Mouse (Mus musculus): ENCODE measurements around the gene Gm28043.

The Gm28043 gene

GRCm38 (mm10) chr17:29627285-29627684 lies 12.6 kb downstream of the Gm28043 start:
- DNase-seq (ENCODE audit: low spot score), result no peak

- DNase-seq (ENCODE audit: low spot score), result no peak
Measured at GRCm38 (mm10) chr17:29628946-29629345, 14.3 kb downstream of the Gm28043 start.

- DNase-seq (ENCODE audit: low spot score), result no peak
Measured at GRCm38 (mm10) chr17:29629620-29630019, 14.9 kb downstream of the Gm28043 start.

- DNase-seq (ENCODE audit: low spot score), result no peak
Measured at GRCm38 (mm10) chr17:29632312-29632711, 17.6 kb downstream of the Gm28043 start.

- no peak for DNase-seq (ENCODE audit: low spot score)
Measured at GRCm38 (mm10) chr17:29635492-29635891, 20.8 kb downstream of the Gm28043 start.

- no peak for DNase-seq (ENCODE audit: low spot score)
Measured at GRCm38 (mm10) chr17:29636118-29636517, 21.4 kb downstream of the Gm28043 start.

GRCm38 (mm10) chr17:29637377-29637776 lies 22.7 kb downstream of the Gm28043 start:
- DNase-seq (ENCODE audit: low spot score), result no peak

GRCm38 (mm10) chr17:29637895-29638294 lies 23.2 kb downstream of the Gm28043 start:
- no peak for DNase-seq (ENCODE audit: low spot score)

- DNase-seq (ENCODE audit: low spot score), result no peak
Measured at GRCm38 (mm10) chr17:29640971-29641370, 26.3 kb downstream of the Gm28043 start.

- DNase-seq (ENCODE audit: low spot score), result no peak
Measured at GRCm38 (mm10) chr17:29642219-29642618, 27.5 kb downstream of the Gm28043 start.

- DNase-seq (ENCODE audit: low spot score), result no peak
Measured at GRCm38 (mm10) chr17:29658249-29658648, 43.6 kb downstream of the Gm28043 start.

- DNase-seq (ENCODE audit: low spot score), result peak; percentile 81
Measured at GRCm38 (mm10) chr17:29660076-29660761, 45.5 kb downstream of the Gm28043 start, which contains the start of gene Cmtr1. Gene Cmtr1 (plus strand): TSS chr17:29660595.

- no peak for DNase-seq (ENCODE audit: low spot score)
Measured at GRCm38 (mm10) chr17:29660762-29661391, 46.2 kb downstream of the Gm28043 start.

- DNase-seq (ENCODE audit: low spot score), result no peak
Measured at GRCm38 (mm10) chr17:29662145-29662544, 47.5 kb downstream of the Gm28043 start.

GRCm38 (mm10) chr17:29668051-29668986 lies 53.6 kb downstream of the Gm28043 start:
- DNase-seq (ENCODE audit: low spot score), result no peak

- DNase-seq (ENCODE audit: low spot score), result no peak
Measured at GRCm38 (mm10) chr17:29669030-29669429, 54.4 kb downstream of the Gm28043 start.

- DNase-seq (ENCODE audit: low spot score), result no peak
Measured at GRCm38 (mm10) chr17:29669936-29670335, 55.3 kb downstream of the Gm28043 start.

GRCm38 (mm10) chr17:29671021-29671420 lies 56.3 kb downstream of the Gm28043 start:
- no peak for DNase-seq (ENCODE audit: low spot score)

GRCm38 (mm10) chr17:29673325-29673724 lies 58.6 kb downstream of the Gm28043 start:
- DNase-seq (ENCODE audit: low spot score), result no peak

- no peak for DNase-seq (ENCODE audit: low spot score)
Measured at GRCm38 (mm10) chr17:29678526-29678925, 63.9 kb downstream of the Gm28043 start.

GRCm38 (mm10) chr17:29679038-29679767 lies 64.5 kb downstream of the Gm28043 start:
- DNase-seq (ENCODE audit: low spot score), result no peak

- DNase-seq (ENCODE audit: low spot score), result no peak
Measured at GRCm38 (mm10) chr17:29680174-29680573, 65.5 kb downstream of the Gm28043 start.

Data from urinary bladder, postnatal 10 days (tissue).